Mouse (Mus musculus): ENCODE results near the gene Snap25. TPM values are rescaled to one million over a fixed set of nuclear protein-coding genes. Genes with fewer than 3 reads are reported as not detected.
A peak's percentile ranks its signal among the peaks of the same experiment; 100 is the strongest.

Snap25 gene
- polyA plus RNA-seq (2015; fragmentation: Nextera tagmentation; extraction: Ambion mirVana) = 188 and 192 TPM in 2 replicates

DNA sequence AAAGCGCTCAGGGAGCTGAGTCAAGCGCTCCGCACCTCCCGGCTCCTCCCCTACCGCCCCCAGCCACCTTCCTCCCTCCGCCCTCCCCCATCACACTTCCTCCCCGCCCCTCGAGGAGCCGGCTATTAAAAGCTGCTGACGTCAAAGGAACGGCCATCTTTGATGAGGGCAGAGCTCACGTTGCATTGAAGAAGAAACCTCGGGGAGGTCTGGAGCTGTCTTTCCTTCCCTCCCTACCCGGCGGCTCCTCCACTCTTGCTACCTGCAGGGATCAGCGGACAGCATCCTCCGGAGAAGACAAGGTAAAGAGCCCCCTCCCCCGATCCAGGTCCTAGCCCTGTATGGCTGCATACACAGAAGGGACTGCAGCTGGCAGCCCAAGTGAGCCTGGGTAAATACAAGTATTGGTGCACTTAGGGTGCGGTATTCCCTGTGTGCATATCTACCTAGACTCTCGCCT lies at the start of gene Snap25:
TSS of gene Snap25 (plus strand) at position 155 of the 460 bp plus-strand sequence.
- Histone ChIP-seq H3K4me3 (peak within 1 kb of the TSS; percentile 60), H3K36me3 (no peaks in the 10 kb centered on the region), H3K9me3 (no peaks in the 10 kb centered on the region), H3K27me3 (no peaks in the 10 kb centered on the region), H3K4me1 (replicated peaks) (peaks cover 45% of the 10 kb centered on the region), H3K9ac (peak within 1 kb of the TSS; percentile 81), H3K27ac (replicated peaks) (peak within 1 kb of the TSS; percentile 92), H3K4me2 (peak within 1 kb of the TSS; percentile 68)
- under 1% methylated on average over 20 of the region's 20 CpGs for WGBS
- peak; percentile 85 for ATAC-seq (ENCODE audit: low read depth)

DNA sequence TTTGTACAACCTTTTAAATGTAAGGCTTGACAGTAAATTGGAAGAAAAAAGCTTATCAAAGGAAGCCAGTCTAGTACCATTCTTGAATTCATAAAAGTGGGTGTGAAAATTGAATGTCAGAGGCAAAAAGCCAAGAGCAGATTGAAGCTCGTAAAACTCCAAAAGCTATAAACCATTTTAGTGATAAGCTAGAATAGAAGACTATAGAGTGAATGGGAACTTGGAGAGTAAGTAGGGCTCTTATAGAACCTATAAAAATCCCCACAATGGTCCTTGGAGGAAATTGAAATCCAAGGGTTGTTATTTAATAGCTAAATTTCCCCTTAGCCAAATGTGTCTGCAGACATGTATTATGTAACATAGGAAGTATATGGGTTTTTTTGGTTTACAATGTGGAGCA lies 46.3 kb upstream of the Snap25 start:
- H3K4me1 ChIP-seq (replicated peaks) = peaks cover 10% of the 10 kb centered on the region
- no peak overlapping the region for H3K9ac ChIP-seq
- H3K27me3 ChIP-seq = no peaks in the 10 kb centered on the region
- no peak overlapping the region for H3K4me3 ChIP-seq
- no peak overlapping the region for H3K27ac ChIP-seq (replicated peaks)
- no peaks in the 10 kb centered on the region for H3K36me3 ChIP-seq
- H3K4me2 ChIP-seq = no peak overlapping the region
- no peak for ATAC-seq (ENCODE audit: low read depth)
- 72% methylated on average over 1 of the region's 1 CpGs for WGBS
- H3K9me3 ChIP-seq = no peaks in the 10 kb centered on the region

DNA sequence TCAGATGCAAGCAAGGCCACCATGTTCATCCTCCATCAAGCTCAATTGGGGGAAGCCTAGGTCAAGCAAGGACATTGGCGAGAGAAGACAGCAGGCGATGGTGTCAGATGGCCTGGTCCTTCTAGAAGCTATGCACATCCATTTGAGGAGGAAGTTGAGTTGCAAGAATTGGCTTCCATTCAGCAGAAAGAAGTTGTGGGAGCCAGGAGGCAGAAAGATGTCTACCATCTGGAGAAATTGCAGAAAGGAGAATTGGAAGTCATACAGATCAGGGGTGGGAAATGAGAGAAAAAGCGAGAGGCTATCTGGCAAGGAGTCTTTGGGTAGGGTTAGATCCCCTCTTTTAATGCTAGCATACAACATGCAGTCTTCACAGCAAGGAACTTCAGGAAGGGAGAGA lies 44.1 kb upstream of the Snap25 start:
- no peak overlapping the region for H3K4me2 ChIP-seq
- H3K27ac ChIP-seq (replicated peaks) = no peak overlapping the region
- H3K9ac ChIP-seq = no peak overlapping the region
- H3K27me3 ChIP-seq = no peaks in the 10 kb centered on the region
- H3K36me3 ChIP-seq = no peaks in the 10 kb centered on the region
- ATAC-seq (ENCODE audit: low read depth) = no peak
- WGBS = 94% methylated on average over 3 of the region's 3 CpGs
- no peaks in the 10 kb centered on the region for H3K9me3 ChIP-seq
- no peak overlapping the region for H3K4me3 ChIP-seq
- H3K4me1 ChIP-seq (replicated peaks) = peaks cover 10% of the 10 kb centered on the region

DNA sequence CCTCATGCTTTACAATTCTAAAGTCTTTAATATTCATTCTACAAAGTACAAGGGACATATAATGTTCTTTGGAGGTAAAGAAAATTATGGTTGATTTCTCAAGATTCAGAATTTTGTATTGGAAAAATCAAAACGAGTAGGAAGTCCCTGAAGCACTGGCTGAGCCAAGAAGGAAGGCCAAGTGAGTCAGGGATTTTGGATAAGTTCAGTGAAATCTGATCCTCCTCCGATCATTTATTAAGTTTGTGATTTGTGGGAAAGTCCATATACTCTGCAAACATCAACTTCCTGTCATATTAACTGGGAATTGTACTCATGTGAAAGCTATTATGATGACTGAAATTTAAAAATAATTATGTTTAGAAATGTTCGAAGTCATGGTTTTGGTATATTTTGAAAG lies 43.6 kb upstream of the Snap25 start:
- Histone ChIP-seq H3K27ac (replicated peaks) (no peak overlapping the region), H3K4me2 (no peak overlapping the region), H3K27me3 (no peaks in the 10 kb centered on the region), H3K4me1 (replicated peaks) (peaks cover 10% of the 10 kb centered on the region), H3K36me3 (no peaks in the 10 kb centered on the region), H3K9me3 (no peaks in the 10 kb centered on the region), H3K9ac (no peak overlapping the region), H3K4me3 (no peak overlapping the region)
- ATAC-seq (ENCODE audit: low read depth) = no peak
- WGBS = 84% methylated on average over 3 of the region's 3 CpGs

DNA sequence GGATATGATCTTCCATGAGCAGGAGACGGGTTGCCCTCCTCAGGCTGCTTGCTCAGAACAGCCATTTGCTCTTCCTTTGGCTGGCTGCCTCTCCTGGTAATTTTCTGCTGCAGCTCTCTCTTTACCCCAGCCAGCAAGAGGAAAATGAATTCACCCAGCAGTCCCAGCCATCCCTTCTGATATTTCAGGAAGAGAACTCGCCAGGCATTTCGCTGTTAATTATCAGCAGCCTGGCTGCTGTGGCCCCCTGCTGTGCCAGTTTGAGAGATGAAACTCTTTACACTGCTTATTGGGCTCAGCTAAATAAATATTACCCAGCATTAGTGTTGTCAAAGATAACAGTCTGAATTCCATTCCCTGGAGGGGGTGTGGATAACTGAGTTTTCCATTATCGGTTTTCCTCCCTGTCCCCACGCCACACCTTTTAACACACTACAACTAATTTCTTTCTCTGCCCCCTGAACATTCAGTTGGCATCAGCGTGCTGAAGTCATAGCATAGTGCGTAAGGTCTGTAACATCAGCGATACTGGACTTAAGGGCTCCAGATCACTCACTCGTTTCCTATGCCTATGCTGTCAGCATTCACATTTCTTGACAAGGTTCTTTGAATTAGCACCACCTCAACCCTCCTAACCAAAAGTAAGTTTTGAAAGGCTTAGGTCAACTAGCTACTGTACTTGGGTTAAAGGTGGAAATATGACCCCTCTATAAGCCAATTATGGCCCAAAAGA lies 42.5 kb upstream of the Snap25 start:
- Histone ChIP-seq H3K27ac (replicated peaks) (peak overlapping the region; percentile 64), H3K9me3 (no peaks in the 10 kb centered on the region), H3K36me3 (no peaks in the 10 kb centered on the region), H3K27me3 (no peaks in the 10 kb centered on the region), H3K9ac (no peak overlapping the region), H3K4me3 (no peak overlapping the region), H3K4me2 (peak overlapping the region; percentile 21), H3K4me1 (replicated peaks) (peaks cover 10% of the 10 kb centered on the region)
- peak; percentile 80 for ATAC-seq (ENCODE audit: low read depth)
- 32% methylated on average over 9 of the region's 9 CpGs for WGBS

DNA sequence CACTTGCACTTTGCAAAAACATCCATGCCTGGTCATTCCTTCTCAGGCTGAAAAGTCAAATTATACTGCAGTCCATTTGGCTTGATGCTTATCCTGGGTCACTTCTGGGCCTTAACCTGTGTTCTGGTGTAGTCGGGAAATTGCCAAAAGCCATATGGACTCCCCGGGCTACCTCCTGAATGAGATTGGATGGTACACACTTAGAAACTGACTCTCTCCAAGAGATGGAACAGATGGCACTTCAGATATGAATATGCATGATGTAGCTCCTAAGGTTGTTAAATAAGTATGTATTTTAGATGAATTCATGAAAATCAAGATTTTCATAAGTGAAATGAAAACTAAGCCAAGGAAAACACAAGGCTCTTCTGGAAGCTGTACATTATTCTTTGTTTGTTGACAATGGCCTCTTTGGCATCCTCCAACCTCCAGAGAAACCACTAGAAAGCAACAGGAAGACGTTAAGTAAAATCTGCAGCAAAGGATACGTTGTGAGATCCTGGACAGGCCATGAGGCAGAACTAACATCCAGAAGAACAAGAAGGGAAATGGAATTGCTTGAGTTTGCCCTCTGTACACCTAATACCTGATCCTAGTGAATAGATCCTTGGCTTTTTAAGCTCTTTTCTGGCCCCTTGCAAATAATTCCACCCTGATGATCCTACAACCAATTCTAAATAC lies 39.0 kb upstream of the Snap25 start:
- WGBS = 67% methylated on average over 4 of the region's 4 CpGs
- Histone ChIP-seq H3K9me3 (no peaks in the 10 kb centered on the region), H3K4me1 (replicated peaks) (peaks cover 25% of the 10 kb centered on the region), H3K36me3 (no peaks in the 10 kb centered on the region), H3K9ac (no peak overlapping the region), H3K27ac (replicated peaks) (no peak overlapping the region), H3K4me3 (no peak overlapping the region), H3K27me3 (no peaks in the 10 kb centered on the region), H3K4me2 (no peak overlapping the region)
- no peak for ATAC-seq (ENCODE audit: low read depth)

DNA sequence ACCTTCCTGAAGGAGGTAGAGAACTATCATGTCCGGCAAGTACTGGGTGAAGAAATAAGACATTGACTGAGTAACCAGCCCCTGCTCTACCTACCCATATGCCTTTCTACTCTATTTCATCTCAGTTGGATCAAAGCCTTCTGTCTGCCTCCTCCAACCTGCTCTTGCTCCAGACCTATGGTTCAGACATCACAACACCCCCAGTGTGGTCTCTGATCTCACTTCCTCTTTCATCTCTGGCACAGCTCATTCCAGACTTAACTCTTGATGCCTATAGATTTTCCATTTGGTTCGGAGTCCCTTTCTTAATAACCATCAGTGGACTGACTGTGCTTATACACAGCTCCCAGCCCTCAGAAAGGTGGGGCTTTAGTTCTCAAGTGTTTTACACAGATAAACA lies 37.1 kb upstream of the Snap25 start:
- Histone ChIP-seq H3K9ac (no peak overlapping the region), H3K36me3 (no peaks in the 10 kb centered on the region), H3K4me2 (no peak overlapping the region), H3K4me1 (replicated peaks) (peaks cover 20% of the 10 kb centered on the region), H3K27ac (replicated peaks) (no peak overlapping the region), H3K27me3 (peaks cover 5% of the 10 kb centered on the region; the same call in 1 of the 2 replicates), H3K4me3 (no peak overlapping the region), H3K9me3 (no peaks in the 10 kb centered on the region)
- WGBS = 92% methylated on average over 2 of the region's 2 CpGs
- no peak for ATAC-seq (ENCODE audit: low read depth)

DNA sequence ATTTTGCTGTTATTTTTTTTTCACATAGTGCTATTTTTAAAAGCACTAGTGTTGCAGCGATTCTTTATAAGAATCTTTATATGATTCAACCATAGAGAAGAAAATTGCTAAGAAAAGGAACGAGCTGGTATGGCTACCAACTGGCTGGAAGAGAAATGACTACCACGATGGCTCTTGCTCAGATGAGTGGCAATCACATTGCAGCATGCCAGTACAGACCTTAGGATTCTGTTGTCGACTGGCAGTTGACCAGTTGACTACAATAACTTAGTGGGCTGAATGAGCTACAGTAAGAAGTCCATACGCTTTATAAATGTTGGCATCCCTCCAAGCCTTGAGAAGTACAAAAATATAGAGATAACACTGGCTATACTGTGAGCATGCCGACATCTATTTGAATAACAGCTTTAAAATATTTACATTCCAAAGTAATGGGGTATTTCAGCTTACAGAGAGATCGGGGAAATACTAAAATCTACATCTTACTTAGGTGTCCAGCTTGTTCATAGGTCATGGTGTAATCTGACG lies 36.3 kb upstream of the Snap25 start:
- Histone ChIP-seq H3K4me1 (replicated peaks) (peaks cover 20% of the 10 kb centered on the region), H3K36me3 (no peaks in the 10 kb centered on the region), H3K4me3 (no peak overlapping the region), H3K27me3 (peaks cover 5% of the 10 kb centered on the region; the same call in 1 of the 2 replicates), H3K9me3 (no peaks in the 10 kb centered on the region), H3K9ac (no peak overlapping the region), H3K27ac (replicated peaks) (no peak overlapping the region), H3K4me2 (no peak overlapping the region)
- no peak for ATAC-seq (ENCODE audit: low read depth)
- WGBS = 79% methylated on average over 8 of the region's 8 CpGs

DNA sequence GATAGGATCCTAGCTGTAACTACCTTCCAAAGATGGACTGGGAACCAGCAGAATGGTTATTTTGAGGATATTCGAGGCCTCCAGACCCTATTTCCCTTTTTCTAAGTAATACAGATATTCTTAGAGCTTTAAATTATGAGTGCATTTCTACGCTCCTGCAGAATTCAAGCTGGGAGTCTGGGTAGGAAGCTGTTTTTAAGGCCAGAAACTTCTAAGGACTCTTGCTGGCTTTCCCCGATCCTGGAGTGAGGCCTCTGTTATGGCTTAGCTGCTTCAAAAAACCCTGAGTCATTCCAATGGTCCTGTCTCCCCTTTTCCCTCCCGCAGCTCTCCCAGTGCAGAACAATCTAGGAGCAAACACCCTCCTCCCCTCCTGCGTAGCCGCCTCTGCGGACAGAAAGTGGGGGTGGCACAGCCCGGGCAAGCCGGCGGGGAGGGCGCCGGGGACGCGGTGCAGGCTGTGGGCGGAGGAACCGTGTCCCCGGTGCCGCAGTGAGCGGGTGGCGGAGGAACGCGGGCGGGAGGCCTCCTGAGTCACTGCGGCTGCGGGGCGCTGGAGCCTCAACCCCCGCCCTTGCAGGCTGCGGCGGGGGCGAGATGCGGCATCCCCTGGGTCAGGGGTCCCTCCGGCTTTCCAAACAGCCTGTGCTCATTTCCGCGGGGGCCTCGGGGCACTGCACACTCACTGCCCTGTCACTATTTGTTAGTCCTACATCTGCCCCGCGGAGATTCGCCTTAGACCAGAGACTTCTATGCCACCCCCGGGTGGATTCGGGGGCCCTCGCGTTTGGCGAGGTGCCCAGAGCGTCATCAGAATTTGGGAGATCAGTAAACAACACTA lies 34.7 kb upstream of the Snap25 start:
- Histone ChIP-seq H3K4me2 (peak overlapping the region; percentile 96), H3K9ac (peak overlapping the region; percentile 78), H3K27ac (replicated peaks) (peak overlapping the region; percentile 79), H3K36me3 (no peaks in the 10 kb centered on the region), H3K9me3 (no peaks in the 10 kb centered on the region), H3K27me3 (peaks cover 5% of the 10 kb centered on the region; the same call in 1 of the 2 replicates), H3K4me1 (replicated peaks) (peaks cover 20% of the 10 kb centered on the region), H3K4me3 (peak overlapping the region; percentile 53)
- ATAC-seq (ENCODE audit: low read depth) = peak; percentile 85
- WGBS = 3% methylated on average over 32 of the region's 44 CpGs

DNA sequence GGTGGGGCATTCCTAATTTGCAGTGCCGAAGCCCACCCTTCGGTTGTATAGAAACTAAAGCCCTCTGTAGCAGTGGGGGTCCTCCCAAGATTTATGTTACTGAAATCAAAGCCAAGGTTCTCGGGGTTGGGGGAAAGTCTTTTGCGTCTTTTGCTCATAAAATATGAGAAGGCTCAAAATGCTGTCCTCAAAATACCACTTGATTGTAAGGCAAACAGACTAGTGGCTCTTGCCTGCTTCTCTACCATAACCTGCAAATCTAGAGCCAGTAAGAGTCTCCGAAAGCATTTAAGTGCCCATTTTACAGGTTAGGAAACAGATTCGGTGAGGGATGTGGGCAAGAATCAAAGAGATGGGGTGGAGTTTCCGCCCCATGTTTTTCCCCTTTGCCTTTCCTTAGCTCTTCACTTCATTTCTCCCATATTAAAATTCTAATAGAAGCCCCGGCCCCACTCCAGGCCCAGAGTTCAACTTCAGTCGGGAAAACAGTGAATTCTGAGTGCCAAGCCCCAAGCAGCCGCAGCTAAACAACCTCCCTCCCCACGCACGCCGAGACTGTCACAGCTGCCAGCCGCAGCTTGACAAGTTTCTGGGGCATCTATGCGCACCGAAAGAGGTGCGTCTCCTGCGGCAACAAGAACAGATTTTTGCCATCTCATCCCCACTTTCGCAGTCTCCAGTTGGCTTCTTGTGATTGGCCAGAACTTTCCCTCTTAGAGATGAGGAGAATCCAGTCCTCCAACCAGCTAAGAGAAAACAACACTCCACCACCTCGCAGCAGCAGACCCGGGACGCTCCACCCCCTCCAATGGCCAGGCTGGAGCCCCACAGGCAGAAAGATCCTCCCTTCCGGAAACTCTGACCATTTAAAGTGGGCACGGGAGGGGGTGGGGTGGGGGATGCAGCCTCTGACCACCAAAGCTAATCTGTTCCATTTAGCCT lies 33.7 kb upstream of the Snap25 start:
- peaks cover 5% of the 10 kb centered on the region; the same call in 1 of the 2 replicates for H3K27me3 ChIP-seq
- peak overlapping the region; percentile 96 for H3K4me2 ChIP-seq
- peak overlapping the region; percentile 79 for H3K27ac ChIP-seq (replicated peaks)
- peak overlapping the region; percentile 78 for H3K9ac ChIP-seq
- ATAC-seq (ENCODE audit: low read depth) = peak; percentile 80
- H3K36me3 ChIP-seq = no peaks in the 10 kb centered on the region
- H3K4me3 ChIP-seq = peak overlapping the region; percentile 53
- peaks cover 20% of the 10 kb centered on the region for H3K4me1 ChIP-seq (replicated peaks)
- no peaks in the 10 kb centered on the region for H3K9me3 ChIP-seq
- WGBS = under 1% methylated on average over 24 of the region's 24 CpGs

Measured in neural tube, embryonic 13.5 days (tissue).